Mouse (Mus musculus) embryonic facial prominence, embryonic 13.5 days (tissue): ENCODE results near the gene Cblc. TPM values are rescaled to one million over a fixed set of nuclear protein-coding genes. Genes with fewer than 3 reads are reported as not detected.
"Not testable (repeated sequence)": the region's sequence is repeated elsewhere in the genome, so short reads cannot be mapped to it uniquely, and the experiment has no call there.

Source experiments
- ATAC-seq: fragments of 200-750 bp; cut with Nextera tagmentation; 2 replicates; pipeline ENCODE4 v1.8.0; 2017; ENCODE audit warnings: low read depth; ENCODE audit not compliant: insufficient number of reproducible peaks, insufficient read depth, low FRiP score, low TSS enrichment
- H3K27ac ChIP-seq: fragments of 300-500 bp; sonication (generic); 2 replicates; pipeline ENCODE4 v1.5.1; 2015; ENCODE audit warnings: moderate library complexity, mild to moderate bottlenecking, inconsistent platforms
- H3K27me3 ChIP-seq: fragments of 300-500 bp; sonication (generic); 2 replicates; pipeline ENCODE4 v1.6.1; 2015; ENCODE audit warnings: mild to moderate bottlenecking, inconsistent platforms
- H3K36me3 ChIP-seq: fragments of 300-500 bp; sonication (generic); 2 replicates; pipeline ENCODE4 v1.6.1; 2015; ENCODE audit warnings: mild to moderate bottlenecking, inconsistent platforms
- H3K4me1 ChIP-seq: fragments of 300-500 bp; sonication (generic); 2 replicates; pipeline ENCODE4 v1.6.1; 2015; ENCODE audit warnings: inconsistent platforms
- H3K4me2 ChIP-seq: fragments of 300-500 bp; sonication (generic); 2 replicates; pipeline ENCODE4 v1.6.1; 2015; ENCODE audit warnings: moderate library complexity, mild to moderate bottlenecking, inconsistent platforms
- H3K4me3 ChIP-seq: fragments of 300-500 bp; sonication (generic); 2 replicates; pipeline ENCODE4 v1.5.1; 2015; ENCODE audit warnings: mild to moderate bottlenecking, inconsistent platforms
- H3K9ac ChIP-seq: fragments of 300-500 bp; sonication (generic); 2 replicates; pipeline ENCODE4 v1.6.1; 2015; ENCODE audit warnings: mild to moderate bottlenecking, inconsistent platforms
- H3K9me3 ChIP-seq: fragments of 300-500 bp; sonication (generic); 2 replicates; pipeline ENCODE4 v1.6.1; 2016; ENCODE audit warnings: inconsistent platforms
- WGBS: fragments of 180-500 bp; shearing (Covaris S2); methylation state at CpG from one replicate; pipeline ENCODE4 v1.1.7; 2015; ENCODE audit warnings: mixed read lengths; 5-methylcytosine and 5-hydroxymethylcytosine counted together
- polyA plus RNA-seq: library from polyadenylated mRNA; unstranded; fragments of >200 nt; fragmentation: Nextera tagmentation; extraction: Ambion mirVana; gene quantifications from 2 replicates; pipeline ENCODE4 v1.2.1, GENCODE M21; 2015

The Cblc gene
- polyA plus RNA-seq, 1 experiment from 2014 or later, result 8.1 TPM

DNA sequence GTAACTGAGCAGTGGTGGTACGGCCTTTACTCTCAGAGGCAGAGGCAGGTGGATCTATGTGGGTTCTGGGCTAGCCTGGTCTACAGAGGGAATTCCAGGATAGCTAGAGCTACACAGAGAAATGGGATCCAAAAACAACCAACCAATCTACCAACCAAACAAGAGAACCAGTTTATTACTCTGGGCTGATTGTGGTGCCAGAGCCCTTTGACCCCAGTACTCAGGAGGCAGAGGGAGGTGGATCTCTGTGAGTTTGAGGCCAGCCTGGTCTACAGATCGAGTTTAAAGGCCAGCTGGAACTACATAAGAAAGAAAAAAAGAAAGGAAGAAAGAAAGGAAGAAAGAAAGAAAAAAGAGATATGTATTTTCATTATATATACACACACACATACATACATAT, 1.4 kb downstream of the Cblc start:
- no peak overlapping the region for H3K27ac ChIP-seq
- no peak overlapping the region for H3K9ac ChIP-seq
- H3K4me3 ChIP-seq, result no peak overlapping the region
- H3K4me2 ChIP-seq, result no peak overlapping the region
- H3K9me3 ChIP-seq, result no peaks in the 10 kb centered on the region
- peaks cover 3% of the 10 kb centered on the region for H3K4me1 ChIP-seq
- no peaks in the 10 kb centered on the region for H3K36me3 ChIP-seq
- H3K27me3 ChIP-seq, result peaks cover 38% of the 10 kb centered on the region
- no peak for ATAC-seq
- 61% methylated on average over 2 of the region's 2 CpGs for WGBS

DNA sequence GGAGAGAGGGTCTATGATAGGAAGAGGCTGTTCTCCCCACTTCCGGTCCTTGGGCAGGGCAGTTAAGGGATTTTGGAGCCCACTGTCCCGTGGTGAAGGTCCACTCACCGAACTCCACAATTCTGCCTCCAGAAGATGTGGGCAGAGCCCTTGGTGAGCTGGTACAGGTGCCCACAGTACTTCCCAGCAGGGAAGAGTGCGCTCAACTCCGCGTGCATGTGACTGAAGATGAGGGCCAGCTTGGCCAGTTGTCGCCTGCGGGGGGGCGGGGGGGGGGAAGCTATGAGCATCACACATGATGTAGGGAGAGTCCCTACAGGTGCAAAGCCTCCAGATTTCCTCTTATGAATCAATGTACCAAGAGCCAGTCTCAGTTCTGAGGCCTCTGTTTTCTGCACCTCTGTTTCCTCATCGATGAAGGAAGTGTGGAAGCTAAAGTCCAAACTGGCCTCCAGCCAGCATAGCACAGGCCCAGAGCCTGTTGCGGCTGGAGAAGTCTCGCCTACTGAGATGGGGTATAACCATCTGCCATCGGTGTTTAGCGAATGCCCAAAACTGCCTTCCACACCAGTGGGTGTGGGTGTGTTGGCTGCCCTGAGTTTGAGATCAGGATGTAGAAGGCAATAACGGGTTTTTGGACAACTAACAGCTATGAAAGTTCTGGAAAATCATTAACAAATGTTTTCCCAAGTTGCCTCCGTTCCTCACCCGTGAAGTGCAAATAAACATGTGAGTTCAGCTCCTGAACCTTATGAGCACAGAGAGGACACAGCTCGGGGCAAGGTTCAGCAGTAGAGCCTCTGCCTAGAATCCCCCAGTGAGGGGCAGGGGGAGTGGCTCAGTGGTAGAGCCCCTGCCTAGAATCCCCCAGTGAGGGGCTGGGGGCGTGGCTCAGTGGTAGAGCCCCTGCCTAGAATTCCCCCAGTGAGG, 3.6 kb downstream of the Cblc start:
- Histone ChIP-seq H3K4me1 (peaks cover 8% of the 10 kb centered on the region), H3K36me3 (no peaks in the 10 kb centered on the region), H3K4me3 (no peak overlapping the region), H3K27ac (no peak overlapping the region), H3K27me3 (peaks cover 38% of the 10 kb centered on the region), H3K4me2 (no peak overlapping the region), H3K9me3 (no peaks in the 10 kb centered on the region), H3K9ac (no peak overlapping the region)
- WGBS, result 85% methylated on average over 19 of the region's 19 CpGs
- no peak for ATAC-seq

DNA sequence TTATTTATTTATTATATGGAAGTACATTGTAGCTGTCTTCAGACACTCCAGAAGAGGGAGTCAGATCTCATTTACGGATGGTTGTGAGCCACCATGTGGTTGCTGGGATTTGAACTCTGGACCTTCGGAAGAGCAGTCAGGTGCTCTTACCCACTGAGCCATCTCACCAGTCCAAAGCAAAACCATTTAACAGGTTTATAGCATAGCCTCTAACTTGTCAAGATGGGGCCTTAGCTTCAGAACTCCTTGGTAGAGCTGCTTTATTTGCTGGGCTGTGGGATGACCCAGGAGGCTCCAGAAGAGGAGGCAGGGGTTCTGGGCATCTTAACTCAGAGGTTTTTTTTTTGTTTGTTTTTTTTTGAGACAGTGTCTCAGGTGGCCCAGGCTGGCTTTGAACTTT, 5.1 kb downstream of the Cblc start:
- not testable (repeated sequence) for H3K9ac ChIP-seq, H3K4me1 ChIP-seq, ATAC-seq, H3K9me3 ChIP-seq, H3K36me3 ChIP-seq, H3K4me2 ChIP-seq, H3K4me3 ChIP-seq, H3K27ac ChIP-seq
- H3K27me3 ChIP-seq, result peaks cover 26% of the 10 kb centered on the region
- 86% methylated on average over 2 of the region's 2 CpGs for WGBS

DNA sequence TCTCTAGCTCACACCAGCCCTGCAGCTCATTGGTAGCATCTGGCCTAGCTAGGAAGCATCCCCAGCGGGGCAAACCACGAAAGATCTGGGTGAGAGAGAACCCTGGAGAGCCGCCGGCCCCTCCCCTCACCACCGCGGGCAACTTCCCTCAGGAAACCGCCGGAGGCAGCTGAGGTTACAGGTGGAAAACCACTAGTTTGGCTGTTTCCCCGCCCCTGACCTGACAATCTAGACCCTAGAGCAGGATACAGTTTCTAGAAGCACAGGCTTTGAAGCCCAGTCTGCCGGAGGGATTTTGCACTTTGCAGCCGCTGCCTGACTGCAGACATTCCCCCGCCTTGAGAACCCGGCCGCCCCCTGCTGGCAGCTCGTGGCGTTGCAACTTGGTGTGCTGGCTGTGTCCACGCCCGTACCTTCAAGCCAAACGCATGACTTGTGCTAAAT, 6.7 kb downstream of the Cblc start:
- Histone ChIP-seq H3K9me3 (no peaks in the 10 kb centered on the region), H3K36me3 (no peaks in the 10 kb centered on the region), H3K4me3 (peak overlapping the region; percentile 31), H3K27ac (no peak overlapping the region), H3K4me2 (peak overlapping the region; percentile 61), H3K4me1 (peaks cover 8% of the 10 kb centered on the region), H3K27me3 (peaks cover 11% of the 10 kb centered on the region), H3K9ac (0 out of 2 replicates have a peak overlapping the region, but pooled peaks have one; percentile 54)
- no peak for ATAC-seq
- under 1% methylated on average over 19 of the region's 19 CpGs for WGBS

DNA sequence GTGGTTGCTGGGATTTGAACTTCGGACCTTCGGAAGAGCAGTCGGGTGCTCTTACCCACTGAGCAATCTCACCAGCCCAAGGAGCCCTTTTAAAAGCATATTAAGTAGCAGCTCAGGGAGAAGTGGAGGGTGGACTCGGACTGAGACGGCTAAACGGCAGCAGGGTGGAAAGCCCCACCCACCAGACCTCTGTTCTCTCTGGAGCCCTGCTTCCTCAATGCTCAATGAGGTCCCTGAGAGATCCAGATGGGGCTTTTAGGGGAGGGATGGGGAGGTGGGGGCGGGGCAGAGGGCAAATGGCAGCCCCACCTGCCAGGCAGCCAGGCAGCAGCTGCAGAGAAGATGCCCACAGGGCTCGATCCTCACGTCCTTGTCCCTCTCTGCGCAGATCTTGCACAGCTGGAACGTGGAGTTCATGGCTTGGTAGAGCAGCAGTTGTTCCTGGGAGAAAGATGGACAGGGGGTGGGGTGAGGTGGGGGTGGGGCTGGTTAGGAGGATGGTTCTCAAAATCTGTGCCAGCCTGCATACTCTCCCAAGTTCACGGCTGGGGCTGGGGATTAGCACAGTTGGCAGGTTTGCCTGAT, 10.6 kb downstream of the Cblc start:
- WGBS, result 37% methylated on average over 12 of the region's 12 CpGs
- Histone ChIP-seq H3K9ac (no peak overlapping the region), H3K9me3 (no peaks in the 10 kb centered on the region), H3K4me1 (peaks cover 8% of the 10 kb centered on the region), H3K27me3 (0 out of 2 replicates have a peak, but pooled peaks cover 3% of the 10 kb centered on the region), H3K4me3 (no peak overlapping the region), H3K36me3 (no peaks in the 10 kb centered on the region), H3K27ac (peak overlapping the region; percentile 48; the same call in 1 of the 2 replicates), H3K4me2 (no peak overlapping the region)
- ATAC-seq, result no peak

DNA sequence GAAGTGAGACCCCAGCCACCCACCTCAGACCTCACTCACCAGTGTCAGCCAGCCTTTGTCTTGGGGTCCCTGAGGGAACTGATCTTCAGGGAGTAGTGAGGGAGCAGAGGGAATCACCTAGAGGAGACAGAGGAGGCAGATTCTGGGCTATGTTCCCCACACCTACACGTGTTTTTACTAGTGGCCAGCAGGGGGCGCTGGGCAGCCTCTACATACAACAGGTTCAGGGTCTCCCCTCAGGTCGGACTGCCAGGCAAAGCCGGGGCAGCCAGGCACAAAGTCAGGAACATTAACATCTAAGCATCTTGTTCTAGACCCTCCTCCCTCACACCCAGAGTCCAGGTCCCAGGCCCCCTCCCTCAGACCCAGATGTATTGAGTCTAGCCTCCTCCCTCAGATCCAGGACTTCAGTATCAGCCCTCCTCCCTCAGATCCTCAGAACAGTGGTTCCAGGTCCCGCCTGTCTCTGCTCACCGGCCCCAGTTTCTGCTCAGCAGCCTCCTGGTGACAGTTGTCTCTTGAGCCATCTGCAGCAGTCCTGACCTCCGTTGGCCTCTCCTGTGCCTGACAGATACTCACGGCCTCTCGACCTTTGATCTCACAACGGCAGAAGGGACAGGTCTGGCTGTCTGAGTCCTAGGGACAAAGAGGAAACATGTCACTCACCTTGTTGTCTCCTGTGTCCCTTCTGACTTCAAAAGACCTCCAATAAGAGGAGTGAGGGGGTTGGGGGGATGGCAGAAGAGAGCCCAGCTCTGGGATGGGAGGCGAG, 11.7 kb downstream of the Cblc start:
- no peaks in the 10 kb centered on the region for H3K9me3 ChIP-seq
- H3K4me2 ChIP-seq, result no peak overlapping the region
- ATAC-seq, result no peak
- no peaks in the 10 kb centered on the region for H3K36me3 ChIP-seq
- no peak overlapping the region for H3K9ac ChIP-seq
- 33% methylated on average over 11 of the region's 11 CpGs for WGBS
- peaks cover 8% of the 10 kb centered on the region for H3K4me1 ChIP-seq
- H3K27me3 ChIP-seq, result no peaks in the 10 kb centered on the region
- no peak overlapping the region for H3K27ac ChIP-seq
- no peak overlapping the region for H3K4me3 ChIP-seq

DNA sequence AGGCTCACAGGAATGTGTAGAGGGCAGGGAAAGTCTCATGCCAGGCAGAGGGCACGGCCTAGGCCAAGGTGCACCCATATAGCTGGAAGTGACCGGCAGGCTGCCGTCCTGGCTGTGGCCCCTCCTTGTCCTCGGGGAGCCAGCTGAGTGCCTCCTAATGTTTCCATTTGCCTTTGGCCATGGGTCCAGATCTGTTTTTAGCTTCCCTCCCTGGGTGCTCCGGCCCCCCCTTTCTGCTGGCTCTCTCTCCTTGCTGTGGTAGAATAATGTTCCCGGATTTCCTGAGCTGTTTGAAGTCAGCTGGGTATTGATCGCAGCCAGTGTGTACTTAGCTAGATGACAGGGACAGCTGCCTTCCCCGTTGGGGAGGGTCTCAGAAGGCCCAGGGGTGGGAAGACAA, 13.0 kb downstream of the Cblc start:
- H3K27me3 ChIP-seq, result no peaks in the 10 kb centered on the region
- H3K27ac ChIP-seq, result no peak overlapping the region
- H3K4me2 ChIP-seq, result no peak overlapping the region
- no peak overlapping the region for H3K9ac ChIP-seq
- peaks cover 4% of the 10 kb centered on the region for H3K4me1 ChIP-seq
- WGBS, result 75% methylated on average over 8 of the region's 8 CpGs
- H3K9me3 ChIP-seq, result no peaks in the 10 kb centered on the region
- H3K4me3 ChIP-seq, result no peak overlapping the region
- H3K36me3 ChIP-seq, result no peaks in the 10 kb centered on the region
- no peak for ATAC-seq

DNA sequence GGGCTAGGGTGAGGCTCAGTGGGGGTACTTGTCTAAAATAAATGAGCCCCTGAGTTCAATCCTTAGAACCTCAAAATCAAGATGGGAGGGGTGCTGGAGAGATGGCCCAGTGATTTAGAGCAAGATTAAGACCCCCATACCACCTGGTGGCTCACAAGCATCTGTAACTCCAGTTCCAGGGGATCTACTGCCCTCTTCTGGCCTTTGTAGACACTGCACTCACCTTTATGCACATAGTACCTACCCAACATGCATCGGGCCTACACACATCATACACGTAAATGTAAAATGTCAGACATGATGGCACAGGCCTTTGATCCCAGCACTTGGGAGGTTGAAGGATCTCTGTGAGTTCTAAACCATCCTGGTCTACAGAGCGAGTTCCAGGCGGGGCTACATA, 14.0 kb downstream of the Cblc start:
- Histone ChIP-seq H3K4me2 (no peak overlapping the region), H3K9ac (no peak overlapping the region), H3K36me3 (no peaks in the 10 kb centered on the region), H3K9me3 (no peaks in the 10 kb centered on the region), H3K27ac (no peak overlapping the region), H3K27me3 (no peaks in the 10 kb centered on the region), H3K4me1 (peaks cover 4% of the 10 kb centered on the region), H3K4me3 (no peak overlapping the region)
- no peak for ATAC-seq
- WGBS, result 90% methylated on average over 4 of the region's 4 CpGs

DNA sequence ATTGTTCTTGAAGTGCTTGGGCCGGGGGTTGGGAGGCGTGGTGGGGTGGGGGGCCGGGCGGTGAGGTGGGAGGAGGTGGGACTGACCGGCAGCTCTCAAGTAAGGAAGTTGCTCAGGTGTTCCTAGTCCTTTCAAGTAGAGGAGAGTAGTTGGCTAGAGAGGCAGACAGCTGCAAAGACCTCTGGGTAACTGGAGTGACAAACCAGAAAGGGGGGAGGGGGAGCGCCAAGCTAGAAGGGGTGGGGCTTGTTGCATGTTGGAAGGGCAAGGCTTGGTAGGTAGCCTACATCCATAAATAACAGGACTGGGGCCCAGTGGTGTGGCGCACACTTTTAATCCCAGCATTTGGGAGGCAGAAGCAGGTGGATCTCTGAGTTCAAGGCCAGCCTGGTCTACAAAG, 14.9 kb downstream of the Cblc start:
- no peak overlapping the region for H3K27ac ChIP-seq
- 91% methylated on average over 7 of the region's 7 CpGs for WGBS
- H3K4me3 ChIP-seq, result no peak overlapping the region
- ATAC-seq, result no peak
- no peaks in the 10 kb centered on the region for H3K9me3 ChIP-seq
- H3K9ac ChIP-seq, result no peak overlapping the region
- H3K4me1 ChIP-seq, result peaks cover 4% of the 10 kb centered on the region
- H3K4me2 ChIP-seq, result no peak overlapping the region
- no peaks in the 10 kb centered on the region for H3K36me3 ChIP-seq
- H3K27me3 ChIP-seq, result no peaks in the 10 kb centered on the region

DNA sequence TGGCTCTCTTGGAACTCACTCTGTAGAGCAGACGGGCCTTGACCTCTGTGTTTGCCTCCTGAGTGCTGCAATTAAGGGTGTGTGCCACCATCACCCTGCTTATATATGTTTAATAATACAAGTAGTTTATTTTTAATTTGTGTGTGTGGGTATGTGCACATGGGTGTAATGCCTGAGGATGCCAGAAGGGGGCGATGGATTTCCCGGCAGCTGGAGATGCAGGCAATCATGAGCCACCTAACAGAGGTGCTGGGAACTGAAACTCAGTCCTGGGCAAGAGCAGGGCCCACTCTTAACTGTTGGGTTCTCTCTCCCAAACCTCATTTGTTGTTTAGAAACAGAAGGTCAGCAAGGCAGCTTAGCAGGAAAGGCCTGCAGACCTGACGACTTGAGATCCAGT, 16.7 kb downstream of the Cblc start:
- H3K4me3 ChIP-seq, result no peak overlapping the region
- H3K4me1 ChIP-seq, result no peaks in the 10 kb centered on the region
- no peaks in the 10 kb centered on the region for H3K36me3 ChIP-seq
- no peaks in the 10 kb centered on the region for H3K9me3 ChIP-seq
- ATAC-seq, result no peak
- no peak overlapping the region for H3K4me2 ChIP-seq
- no peak overlapping the region for H3K27ac ChIP-seq
- H3K27me3 ChIP-seq, result no peaks in the 10 kb centered on the region
- 77% methylated on average over 4 of the region's 4 CpGs for WGBS
- no peak overlapping the region for H3K9ac ChIP-seq

DNA sequence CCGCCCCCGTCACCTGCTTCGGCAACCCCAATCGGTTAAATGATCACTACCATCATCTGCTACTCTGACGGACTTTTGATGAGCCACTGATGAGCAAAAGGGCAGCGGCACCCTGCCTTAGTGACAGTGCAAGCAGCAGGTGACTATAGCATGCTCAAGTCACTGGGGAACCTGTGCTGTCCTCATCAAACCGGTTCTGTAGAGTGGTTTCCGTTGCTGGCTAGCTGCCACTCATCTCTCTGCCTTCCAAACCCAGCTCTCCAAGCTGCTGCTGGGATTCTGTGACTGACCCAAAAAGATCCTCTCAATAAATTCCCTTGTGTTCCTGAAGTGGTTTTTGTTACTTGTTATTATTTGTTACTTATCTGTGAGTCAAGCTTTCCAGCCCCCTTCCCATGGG, 18.0 kb downstream of the Cblc start:
- Histone ChIP-seq H3K9me3 (no peaks in the 10 kb centered on the region), H3K9ac (no peak overlapping the region), H3K27ac (no peak overlapping the region), H3K27me3 (no peaks in the 10 kb centered on the region), H3K4me2 (no peak overlapping the region), H3K36me3 (no peaks in the 10 kb centered on the region), H3K4me3 (no peak overlapping the region), H3K4me1 (no peaks in the 10 kb centered on the region)
- WGBS, result 77% methylated on average over 8 of the region's 8 CpGs
- no peak for ATAC-seq
